Mouse (Mus musculus) naive thymus-derived CD4-positive, alpha-beta T cell, adult 2 months (primary cell): Measurements from ENCODE around the gene Zfp827.
A peak's percentile ranks its signal among the peaks of the same experiment; 100 is the strongest.

Experiments used
- DNase-seq: peaks from one replicate; pipeline ENCODE4 v3.0.0-alpha.2; 2011; ENCODE audit warnings: low read depth

The Zfp827 gene

DNA sequence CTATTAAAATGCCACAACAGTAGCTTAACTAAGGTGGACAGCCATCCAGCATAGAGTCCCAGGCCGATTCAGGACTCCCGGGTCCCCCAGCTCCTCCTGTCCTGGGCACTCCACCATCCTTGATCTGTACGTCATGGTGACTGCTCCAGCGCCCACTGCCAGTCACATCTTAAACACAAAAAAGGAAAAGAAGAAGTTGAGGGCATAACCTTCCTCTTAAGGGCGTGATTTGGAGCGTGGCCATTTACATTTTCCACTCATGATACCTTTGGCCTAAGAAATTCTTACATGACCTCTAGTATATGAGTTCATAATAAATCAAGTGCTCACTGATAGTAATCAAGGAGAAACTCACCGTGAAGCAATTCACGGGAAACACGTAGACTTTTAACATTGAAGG is 131.2 kb downstream of the Zfp827 start:
- no peak for DNase-seq

GRCm38 (mm10) chr8:79160302-79160701 is 132.1 kb downstream of the Zfp827 start:
- DNase-seq: no peak

DNA sequence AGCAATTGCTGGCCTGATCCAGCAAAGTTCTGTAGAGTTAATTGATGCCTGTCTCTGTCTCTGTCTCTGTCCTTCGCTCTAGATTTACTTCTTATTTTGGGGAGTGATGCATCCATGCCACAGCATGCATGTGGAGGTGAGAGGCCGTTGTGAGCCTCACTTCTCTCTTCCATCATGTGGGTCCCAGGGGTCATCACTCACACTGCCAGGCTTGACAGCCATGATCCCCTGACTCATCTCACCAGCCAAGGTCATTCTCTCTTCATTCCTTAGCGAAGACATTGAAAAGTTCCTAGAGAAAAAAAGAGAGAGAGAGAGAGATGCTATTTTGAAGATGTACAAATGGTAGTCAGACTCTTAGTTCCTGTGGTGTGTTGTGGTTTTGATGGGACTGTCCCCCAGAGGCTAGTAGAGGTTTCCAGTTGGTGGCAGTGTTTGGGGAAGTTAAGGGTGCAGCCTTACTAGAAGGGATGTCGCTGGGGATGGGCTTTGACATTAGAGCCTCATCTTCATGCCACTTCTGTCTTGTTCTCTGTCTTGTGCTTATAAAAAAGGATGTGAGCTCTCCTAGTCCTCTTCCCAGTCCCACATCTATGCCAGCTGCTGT is 133.0 kb downstream of the Zfp827 start:
- DNase-seq: peak; percentile 21

- DNase-seq: no peak
Measured at GRCm38 (mm10) chr8:79162533-79163308, 134.5 kb downstream of the Zfp827 start.

DNA sequence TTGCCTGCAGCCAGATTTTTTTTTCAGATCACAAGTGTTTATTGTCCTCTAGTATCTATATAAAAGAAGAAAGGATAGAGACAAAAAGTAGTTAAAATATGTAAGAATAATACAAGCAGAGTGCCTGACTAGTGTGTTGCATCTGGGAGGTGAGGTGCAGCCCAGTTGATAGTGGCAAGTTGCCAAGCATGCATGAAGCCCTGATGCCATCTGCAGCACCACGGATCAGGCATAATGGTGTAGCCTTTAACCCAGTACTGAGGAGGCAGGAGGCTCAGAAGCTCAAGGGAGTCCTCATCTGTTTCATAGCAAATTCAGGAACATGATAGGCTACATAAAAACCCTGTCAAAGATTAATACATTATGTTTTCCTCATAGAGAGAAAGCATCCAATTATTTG is 136.1 kb downstream of the Zfp827 start:
- DNase-seq: no peak

- no peak for DNase-seq
Measured at GRCm38 (mm10) chr8:79165276-79165675, 137.0 kb downstream of the Zfp827 start.

- no peak for DNase-seq
Measured at GRCm38 (mm10) chr8:79173606-79174005, 145.4 kb downstream of the Zfp827 start.

GRCm38 (mm10) chr8:79175991-79176390 is 147.8 kb downstream of the Zfp827 start:
- no peak for DNase-seq

DNA sequence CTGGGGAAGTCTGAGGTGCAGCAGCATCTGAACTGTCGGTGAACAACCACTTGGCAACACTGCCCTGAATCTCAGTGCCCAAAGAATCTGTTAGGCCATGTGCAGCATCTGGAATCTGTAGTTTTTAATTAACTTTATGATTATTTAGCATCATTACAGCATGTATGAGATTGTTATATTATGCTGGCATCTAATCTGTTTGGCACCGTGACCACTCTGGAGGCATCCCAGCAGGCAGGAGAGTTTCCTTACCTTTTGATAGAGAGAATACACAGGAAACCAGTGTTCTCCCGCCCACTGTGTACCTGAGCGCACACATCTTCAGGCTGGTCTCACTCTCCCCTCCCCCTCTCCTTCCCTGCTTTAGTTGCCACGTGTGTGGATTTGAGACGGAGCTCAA is 151.4 kb downstream of the Zfp827 start:
- DNase-seq: no peak

GRCm38 (mm10) chr8:79185488-79185887 is 157.3 kb downstream of the Zfp827 start:
- DNase-seq: no peak

GRCm38 (mm10) chr8:79190071-79190470 is 161.8 kb downstream of the Zfp827 start:
- DNase-seq: no peak

DNA sequence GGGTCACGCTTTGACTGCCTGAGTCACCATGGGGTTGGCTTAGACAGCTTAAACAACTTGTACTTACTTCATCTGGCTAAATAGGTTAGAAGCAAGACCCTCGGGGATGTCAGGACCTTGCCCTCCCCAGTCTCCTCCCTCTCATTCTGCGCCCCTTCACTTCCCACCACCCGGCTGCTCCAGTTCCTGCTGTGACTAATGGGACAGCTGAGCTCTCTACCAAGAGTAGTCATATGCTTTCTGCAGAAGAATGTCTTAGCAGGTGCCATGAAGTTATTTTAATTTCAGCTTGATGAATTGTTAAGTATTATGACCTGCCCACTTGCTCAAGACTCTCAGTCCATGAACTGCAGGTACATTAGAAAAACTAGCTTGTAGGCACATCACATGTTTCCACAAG is 168.2 kb downstream of the Zfp827 start:
- no peak for DNase-seq

DNA sequence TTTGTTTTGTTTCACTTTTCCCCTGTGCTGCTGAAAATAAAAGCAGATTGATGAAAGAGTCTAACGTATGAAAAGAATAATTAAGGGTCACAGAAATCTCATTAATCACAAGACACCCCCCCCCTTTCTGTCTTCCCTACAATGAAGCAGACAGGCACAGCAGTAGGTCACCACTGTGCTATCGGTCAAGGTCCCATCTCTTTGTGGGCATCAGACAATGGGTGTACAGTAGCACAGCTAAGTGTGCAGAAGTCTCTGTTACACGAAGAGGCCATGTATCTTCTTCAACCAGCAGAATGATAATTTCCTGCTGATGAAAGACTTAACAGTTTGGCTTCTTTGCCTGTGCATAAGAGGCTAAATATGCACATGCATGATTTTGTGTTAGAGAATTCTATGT is 170.4 kb downstream of the Zfp827 start:
- DNase-seq: no peak

DNA sequence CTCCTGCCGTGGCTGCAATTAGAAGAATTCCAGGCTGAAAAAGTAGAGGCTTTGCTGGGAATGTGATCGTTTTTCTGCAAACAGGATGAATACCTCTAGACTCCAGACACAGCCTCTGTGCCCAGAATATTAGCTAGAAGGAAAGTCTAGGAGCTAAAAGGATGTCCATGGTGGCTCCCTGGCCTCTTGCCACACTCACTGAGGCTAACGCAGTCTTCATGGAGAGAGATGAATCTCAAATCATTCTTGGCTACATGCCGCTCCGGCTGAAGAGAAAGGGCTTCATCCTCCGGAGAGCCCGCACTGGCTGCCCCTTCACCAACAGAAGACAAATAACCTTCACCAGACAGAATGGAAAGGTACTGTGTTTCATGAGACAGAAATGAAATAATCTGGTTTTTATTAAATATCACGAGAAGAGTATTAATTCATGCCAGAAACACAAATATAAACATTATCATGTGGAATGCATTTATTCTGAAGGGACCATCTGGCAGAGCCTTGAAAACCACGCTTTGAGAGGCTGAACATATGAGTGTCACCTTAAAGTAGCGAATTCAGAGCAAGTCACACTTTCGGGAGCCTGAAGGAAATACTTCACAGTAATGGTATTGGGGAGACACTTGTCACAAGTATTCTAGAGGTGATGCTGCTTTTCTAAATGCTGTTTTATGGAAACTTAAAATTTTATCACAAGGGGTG is 173.4 kb downstream of the Zfp827 start:
- no peak for DNase-seq

GRCm38 (mm10) chr8:79206895-79207294 is 178.7 kb downstream of the Zfp827 start:
- DNase-seq: no peak

DNA sequence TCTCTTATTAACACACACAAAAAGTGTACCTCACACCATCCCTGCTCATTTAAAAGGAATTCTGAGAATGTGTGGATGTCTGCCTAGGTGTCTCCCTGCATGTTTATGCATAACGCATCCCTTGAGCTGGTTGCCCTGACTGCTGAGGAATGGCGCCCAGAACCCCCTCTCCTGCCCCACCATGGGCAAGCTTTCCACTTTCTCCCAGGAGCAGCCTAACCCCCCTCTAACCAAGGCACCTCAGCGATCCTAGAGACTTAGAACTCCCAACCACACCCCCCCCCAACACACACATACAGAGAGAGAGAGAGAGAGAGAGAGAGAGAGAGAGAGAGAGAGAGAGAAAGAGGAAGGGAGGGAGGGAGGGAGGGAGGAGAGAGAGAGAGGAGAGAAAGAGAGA is 179.9 kb downstream of the Zfp827 start:
- no peak for DNase-seq

DNA sequence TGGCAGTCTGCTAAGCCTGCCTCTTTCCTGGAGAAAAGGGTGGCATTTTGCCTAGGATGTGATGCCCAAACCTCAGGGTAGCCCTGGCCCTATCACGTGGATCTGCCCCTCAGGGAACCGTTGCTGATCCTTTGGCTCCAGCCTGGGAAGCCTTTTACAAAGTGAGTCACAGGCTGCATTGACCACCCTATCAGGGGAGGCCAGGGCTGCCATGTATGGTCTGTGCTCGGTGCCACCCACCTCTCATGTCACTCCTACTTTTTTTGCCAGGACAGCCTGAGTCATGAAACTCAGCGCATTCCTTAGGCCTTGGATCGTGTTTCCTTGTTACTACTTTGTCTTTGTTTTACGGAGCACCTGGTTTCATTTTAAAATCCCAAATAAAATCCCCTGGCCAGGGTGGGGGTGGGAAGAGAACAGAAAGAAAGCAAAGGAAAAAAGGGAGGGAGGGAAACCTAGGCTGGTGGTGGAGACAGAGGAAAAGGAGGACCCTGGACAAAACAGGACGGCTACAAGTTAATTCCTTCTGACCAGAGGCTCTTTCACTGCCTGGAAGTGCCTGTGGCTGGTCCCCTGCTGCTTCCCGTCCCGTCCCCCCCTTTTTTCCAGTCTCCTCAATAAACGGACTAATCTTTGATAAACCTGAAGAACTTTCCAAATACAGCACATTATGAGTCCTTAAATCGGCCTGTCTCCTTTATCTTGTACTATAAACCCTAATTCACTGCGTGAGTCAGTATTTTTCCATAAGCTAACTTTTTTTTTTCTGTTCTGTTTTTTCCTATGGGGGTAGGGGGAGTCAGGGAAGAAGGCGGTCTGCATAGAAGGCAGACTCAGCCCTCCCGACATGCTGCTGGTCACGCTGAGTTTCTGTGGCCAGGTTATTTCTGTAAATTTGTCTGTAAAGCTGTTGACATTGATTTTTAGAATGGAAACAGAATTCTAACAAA is 180.7 kb downstream of the Zfp827 start:
- DNase-seq: no peak

GRCm38 (mm10) chr8:79209641-79210358 is 181.6 kb downstream of the Zfp827 start:
- DNase-seq: peak; percentile 22

GRCm38 (mm10) chr8:79211630-79212029 is 183.4 kb downstream of the Zfp827 start:
- no peak for DNase-seq

DNA sequence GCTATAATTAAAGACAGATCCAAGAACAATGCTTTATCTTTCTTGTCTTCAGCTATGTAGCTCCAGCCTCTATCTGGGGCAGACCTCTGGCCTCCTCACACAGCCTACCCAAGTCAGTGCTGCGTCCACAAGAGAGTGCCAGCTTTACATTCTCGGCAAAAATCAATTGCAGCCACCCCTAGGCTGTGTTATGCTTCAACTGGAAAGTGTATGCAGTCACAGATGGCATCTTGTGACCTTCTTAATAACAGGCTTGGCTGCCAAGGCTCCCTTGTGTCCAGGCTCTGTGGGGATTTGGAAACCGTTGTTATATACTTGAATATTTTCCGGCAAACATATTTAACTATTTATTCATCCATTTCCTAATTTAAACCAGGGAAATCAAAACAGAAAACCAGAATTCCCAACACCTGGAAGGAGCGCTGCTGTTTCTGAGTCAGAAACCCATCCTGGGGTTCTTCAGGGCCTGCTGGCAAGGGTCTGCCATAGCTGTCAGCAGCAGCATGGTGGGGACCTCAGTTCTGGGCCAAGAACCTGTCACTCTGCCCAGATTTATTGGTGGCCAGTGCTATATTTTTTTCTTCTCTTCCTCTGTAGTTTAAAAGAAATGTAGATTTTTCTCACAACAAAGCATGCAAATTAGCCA is 194.0 kb downstream of the Zfp827 start:
- no peak for DNase-seq

DNA sequence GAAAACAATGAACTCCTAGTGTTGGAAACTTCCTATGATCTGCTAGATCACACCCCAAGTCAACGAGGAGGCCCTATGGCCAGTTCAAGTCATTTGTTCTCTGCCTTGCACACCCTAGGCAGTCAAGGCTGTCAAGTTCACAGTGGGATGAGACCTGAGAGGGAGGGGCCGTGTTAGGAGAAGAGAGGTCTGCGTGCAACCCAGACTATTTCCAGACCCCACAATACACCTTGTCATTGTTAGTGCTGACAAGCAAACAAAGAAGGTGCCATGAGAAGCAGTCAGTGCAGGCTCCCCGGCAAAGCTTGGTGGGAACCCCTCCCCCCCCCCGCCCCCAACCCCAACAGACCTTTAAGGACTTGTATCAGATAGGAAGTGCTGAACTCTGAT is 194.5 kb downstream of the Zfp827 start:
- DNase-seq: no peak
